Mouse (Mus musculus) hindbrain, embryonic 16.5 days (tissue): ENCODE data around the gene Cidec. TPM values are rescaled to one million over a fixed set of nuclear protein-coding genes. Genes with fewer than 3 reads are reported as not detected.

Source experiments
- ATAC-seq: fragments of 200-750 bp; cut with Nextera tagmentation; 2 replicates; pipeline ENCODE4 v1.8.0; 2017; ENCODE audit warnings: moderate TSS enrichment, moderate library complexity
- H3K27ac ChIP-seq: fragments of 300-500 bp; sonication (generic); 2 replicates; pipeline ENCODE4 v1.5.1; 2014; ENCODE audit warnings: low read depth, mild to moderate bottlenecking, control low read depth, low read length, moderate library complexity
- H3K27me3 ChIP-seq: fragments of 300-500 bp; sonication (generic); replicated peaks from 2 replicates; pipeline ENCODE4 v1.6.1; 2014; ENCODE audit warnings: low read length; ENCODE audit not compliant: control insufficient read depth, insufficient read depth
- H3K36me3 ChIP-seq: fragments of 300-500 bp; sonication (generic); 2 replicates; pipeline ENCODE4 v1.6.1; 2014; ENCODE audit warnings: mild to moderate bottlenecking, low read length, moderate library complexity, mixed read lengths; ENCODE audit not compliant: control insufficient read depth, insufficient read depth
- H3K4me1 ChIP-seq: fragments of 300-500 bp; sonication (generic); 2 replicates; pipeline ENCODE4 v1.6.1; 2014; ENCODE audit warnings: low read depth, low read length; ENCODE audit not compliant: control insufficient read depth, insufficient read depth
- H3K4me2 ChIP-seq: fragments of 300-500 bp; sonication (generic); 2 replicates; pipeline ENCODE4 v1.6.1; 2014; ENCODE audit warnings: mild to moderate bottlenecking, low read length, control low read depth, moderate library complexity
- H3K4me3 ChIP-seq: fragments of 300-500 bp; sonication (generic); 2 replicates; pipeline ENCODE4 v1.5.1; 2014; ENCODE audit warnings: mild to moderate bottlenecking, low read length, control low read depth, moderate library complexity
- H3K9ac ChIP-seq: fragments of 300-500 bp; sonication (generic); 2 replicates; pipeline ENCODE4 v1.6.1; 2014; ENCODE audit warnings: low read depth, mild to moderate bottlenecking, control low read depth, low read length, moderate library complexity
- H3K9me3 ChIP-seq: fragments of 300-500 bp; sonication (generic); 2 replicates; pipeline ENCODE4 v1.6.1; 2014; ENCODE audit warnings: mild to moderate bottlenecking, low read length, moderate library complexity; ENCODE audit not compliant: control insufficient read depth
- WGBS: fragments of 180-500 bp; shearing (Covaris S2); extraction: QIAGEN DNeasy Blood & Tissue Kit; methylation state at CpG from one replicate; pipeline ENCODE4 v1.1.7; 2014; 5-methylcytosine and 5-hydroxymethylcytosine counted together
- polyA plus RNA-seq: library from polyadenylated mRNA; unstranded; fragments of >200 nt; fragmentation: Nextera tagmentation; extraction: Ambion mirVana; gene quantifications from 2 replicates; pipeline ENCODE4 v1.2.1, GENCODE M21; 2015

Cidec gene
- polyA plus RNA-seq, 1 experiment from 2014 or later: not detected

DNA sequence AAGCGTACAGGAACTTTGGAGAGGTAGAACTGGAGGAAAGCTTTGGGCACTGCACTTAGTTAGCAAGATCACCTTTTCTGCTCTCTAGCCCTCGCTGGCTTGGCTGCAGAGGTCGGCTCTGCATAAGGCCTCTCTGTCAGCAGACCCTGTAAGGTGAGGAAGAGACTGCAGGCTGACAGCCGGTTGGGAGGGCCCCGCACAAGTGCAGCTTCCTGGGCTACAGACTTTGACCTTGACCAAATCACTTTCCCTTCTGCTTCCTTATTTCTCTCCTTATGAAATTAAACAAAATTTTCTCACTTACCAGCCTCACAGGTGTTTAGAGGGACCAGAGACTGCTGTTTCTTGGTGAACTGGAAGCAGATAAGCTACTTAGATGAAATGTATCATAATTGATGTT, 19.4 kb upstream of the Cidec start:
- H3K4me3 ChIP-seq: no peak overlapping the region
- ATAC-seq: no peak
- no peak overlapping the region for H3K27ac ChIP-seq
- WGBS: 78% methylated on average over 5 of the region's 5 CpGs
- no peaks in the 10 kb centered on the region for H3K4me1 ChIP-seq
- H3K36me3 ChIP-seq: no peaks in the 10 kb centered on the region
- no peaks in the 10 kb centered on the region for H3K9me3 ChIP-seq
- no peak overlapping the region for H3K4me2 ChIP-seq
- H3K9ac ChIP-seq: no peak overlapping the region
- no peaks in the 10 kb centered on the region for H3K27me3 ChIP-seq

DNA sequence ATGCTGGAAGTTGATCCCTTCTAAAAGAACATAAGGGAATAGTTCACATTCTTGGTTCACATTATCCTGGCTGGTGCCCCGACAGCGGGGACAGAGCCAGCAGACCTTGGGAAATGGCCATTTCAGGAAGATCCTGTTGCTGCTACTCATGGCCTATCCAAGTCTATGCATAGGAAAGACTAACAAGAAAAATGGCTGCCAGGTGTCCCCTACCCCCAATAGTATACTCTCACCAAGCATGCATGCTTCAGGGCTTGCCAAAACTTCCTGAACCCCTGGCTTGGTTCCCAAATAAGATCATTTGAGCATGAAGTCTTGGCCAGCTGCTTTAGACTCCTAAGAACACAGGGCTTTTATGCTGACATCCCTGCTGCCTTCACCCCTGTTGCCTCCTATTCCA, 16.3 kb upstream of the Cidec start:
- Histone ChIP-seq H3K4me2 (no peak overlapping the region), H3K27ac (no peak overlapping the region; the same call in 1 of the 2 replicates), H3K36me3 (peaks cover 17% of the 10 kb centered on the region), H3K9ac (no peak overlapping the region), H3K27me3 (no peaks in the 10 kb centered on the region), H3K4me1 (no peaks in the 10 kb centered on the region), H3K4me3 (no peak overlapping the region), H3K9me3 (no peaks in the 10 kb centered on the region)
- ATAC-seq: peak; percentile 74
- WGBS: 74% methylated on average over 2 of the region's 2 CpGs

DNA sequence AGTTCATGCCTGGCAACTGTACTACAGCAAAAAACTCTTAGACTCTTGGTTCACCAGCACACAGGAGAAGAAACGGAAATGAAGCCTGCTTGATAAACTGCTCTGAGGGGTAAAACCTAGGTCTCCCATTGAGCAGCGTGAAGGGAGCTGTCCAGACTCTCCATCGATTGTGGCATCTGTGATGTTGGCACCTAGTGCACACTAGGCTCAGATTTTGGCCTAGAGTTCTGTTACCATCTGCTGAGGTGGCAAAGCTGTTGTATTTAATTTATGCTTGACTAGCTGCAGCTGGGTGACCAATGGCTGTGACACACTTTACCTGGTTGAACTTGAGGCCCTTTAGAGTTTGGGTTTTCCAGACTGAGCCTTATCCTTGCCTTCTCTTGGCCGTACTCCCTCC, 12.1 kb upstream of the Cidec start:
- peak; percentile 37; the same call in 1 of the 2 replicates for ATAC-seq
- Histone ChIP-seq H3K4me3 (no peak overlapping the region), H3K27ac (no peak overlapping the region), H3K4me1 (peaks cover 7% of the 10 kb centered on the region), H3K36me3 (peaks cover 19% of the 10 kb centered on the region), H3K4me2 (no peak overlapping the region), H3K9ac (no peak overlapping the region), H3K9me3 (no peaks in the 10 kb centered on the region), H3K27me3 (no peaks in the 10 kb centered on the region)
- 88% methylated on average over 4 of the region's 4 CpGs for WGBS

DNA sequence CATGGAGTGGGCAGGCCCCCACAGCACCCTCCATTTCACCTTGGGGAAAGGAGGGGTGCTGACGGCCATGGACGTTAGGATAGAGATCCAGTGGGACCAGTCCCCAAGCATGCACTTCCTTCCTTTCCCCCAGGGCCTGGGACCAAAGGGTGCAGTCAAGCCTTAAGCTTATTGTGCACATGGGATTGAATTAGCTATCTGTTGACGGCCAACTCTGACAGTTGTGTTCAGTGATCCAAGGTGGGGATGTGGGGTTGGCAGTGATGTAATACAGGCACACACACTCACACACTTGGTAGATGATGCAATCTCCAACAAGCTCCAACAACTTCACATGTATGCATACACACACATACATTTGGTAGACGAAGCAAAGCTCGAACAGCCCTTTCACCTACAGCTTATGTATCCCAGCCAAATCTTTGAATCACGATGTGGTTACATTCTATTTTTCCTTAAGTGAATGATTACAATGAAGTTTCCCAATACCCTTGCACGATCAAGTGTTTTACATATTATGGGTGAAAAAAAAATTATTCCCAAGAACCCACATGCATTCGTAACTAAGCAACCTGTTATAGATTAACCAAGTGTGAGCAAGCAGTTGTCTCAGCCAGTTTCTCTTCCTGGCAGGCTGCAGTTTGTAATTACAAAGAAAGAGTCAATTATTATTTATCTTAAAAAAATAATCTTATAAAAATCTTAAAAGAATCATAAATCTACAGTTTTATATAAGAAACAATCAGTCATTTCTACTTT, 8.8 kb upstream of the Cidec start:
- peaks cover 7% of the 10 kb centered on the region for H3K4me1 ChIP-seq
- H3K36me3 ChIP-seq: peaks cover 19% of the 10 kb centered on the region
- no peak overlapping the region for H3K4me2 ChIP-seq
- 79% methylated on average over 7 of the region's 8 CpGs for WGBS
- no peak overlapping the region for H3K4me3 ChIP-seq
- no peaks in the 10 kb centered on the region for H3K27me3 ChIP-seq
- no peak for ATAC-seq
- no peaks in the 10 kb centered on the region for H3K9me3 ChIP-seq
- H3K9ac ChIP-seq: no peak overlapping the region
- H3K27ac ChIP-seq: no peak overlapping the region

DNA sequence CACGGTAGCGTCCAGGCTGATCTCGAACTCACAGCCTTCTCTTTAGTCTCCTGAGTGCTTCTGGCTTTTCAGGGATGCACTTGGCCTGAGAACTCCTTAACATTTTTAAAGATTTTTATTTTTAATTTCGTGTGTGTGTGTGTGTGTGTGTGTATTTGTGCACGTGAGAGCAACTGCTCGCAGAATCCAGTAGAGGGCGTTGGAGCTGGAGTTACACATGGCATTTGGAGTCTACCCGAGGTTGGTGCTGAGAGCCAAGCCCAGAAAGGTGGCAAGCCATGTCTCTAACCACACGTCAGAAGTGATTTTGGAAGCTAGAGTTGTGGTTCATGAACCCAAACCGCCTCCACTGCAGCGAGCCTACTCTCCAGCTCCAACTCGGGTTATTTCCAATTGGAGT, 7.5 kb upstream of the Cidec start:
- ATAC-seq: no peak
- Histone ChIP-seq H3K27me3 (no peaks in the 10 kb centered on the region), H3K9ac (peak overlapping the region; percentile 98), H3K4me2 (peak overlapping the region; percentile 87), H3K4me3 (peak overlapping the region; percentile 95), H3K27ac (no peak overlapping the region), H3K4me1 (peaks cover 7% of the 10 kb centered on the region), H3K9me3 (no peaks in the 10 kb centered on the region), H3K36me3 (peaks cover 14% of the 10 kb centered on the region)
- 50% methylated on average over 12 of the region's 12 CpGs for WGBS

DNA sequence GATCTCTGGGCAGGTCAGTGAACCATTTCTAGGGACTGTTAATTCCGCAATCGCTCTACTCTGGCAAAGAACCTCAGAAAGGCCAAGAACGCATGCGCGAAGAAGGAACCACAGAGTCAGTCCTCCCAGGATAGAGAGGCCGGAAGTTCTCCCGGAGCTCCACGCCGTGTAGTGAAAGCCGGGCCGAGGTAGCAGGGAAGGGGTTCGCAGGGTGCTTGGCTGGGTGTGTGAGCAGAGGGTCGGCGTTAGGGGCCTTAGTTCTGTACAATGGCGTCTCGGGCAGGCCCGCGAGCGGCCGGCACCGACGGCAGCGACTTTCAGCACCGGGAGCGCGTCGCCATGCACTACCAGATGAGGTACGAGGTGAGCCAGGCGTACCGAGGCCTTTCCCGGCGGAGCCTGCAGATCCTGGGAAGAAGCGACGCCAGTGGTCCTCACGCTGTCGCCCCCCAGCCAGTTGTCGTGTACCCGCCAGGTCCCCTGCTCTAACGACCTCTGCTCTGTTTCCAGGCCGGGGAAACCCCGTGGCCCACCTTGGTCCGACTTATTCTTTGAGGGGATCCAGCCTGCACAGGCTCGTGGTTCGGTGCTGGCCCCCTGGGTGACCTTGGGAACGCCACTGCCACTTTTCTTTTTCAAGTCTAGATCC, 7.0 kb upstream of the Cidec start, which contains the start of gene Jagn1:
Jagn1 (plus strand) TSS at position 128 of the 649 bp plus-strand sequence.
- under 1% methylated on average over 44 of the region's 45 CpGs for WGBS
- H3K27me3 ChIP-seq: no peaks in the 10 kb centered on the region
- H3K9me3 ChIP-seq: no peaks in the 10 kb centered on the region
- ATAC-seq: peak; percentile 96
- peaks cover 7% of the 10 kb centered on the region for H3K4me1 ChIP-seq
- H3K4me3 ChIP-seq: peak within 1 kb of the TSS; percentile 95
- peak within 1 kb of the TSS; percentile 98 for H3K9ac ChIP-seq
- H3K36me3 ChIP-seq: peaks cover 9% of the 10 kb centered on the region
- peak within 1 kb of the TSS; percentile 87 for H3K4me2 ChIP-seq
- H3K27ac ChIP-seq: peak within 1 kb of the TSS; percentile 84

DNA sequence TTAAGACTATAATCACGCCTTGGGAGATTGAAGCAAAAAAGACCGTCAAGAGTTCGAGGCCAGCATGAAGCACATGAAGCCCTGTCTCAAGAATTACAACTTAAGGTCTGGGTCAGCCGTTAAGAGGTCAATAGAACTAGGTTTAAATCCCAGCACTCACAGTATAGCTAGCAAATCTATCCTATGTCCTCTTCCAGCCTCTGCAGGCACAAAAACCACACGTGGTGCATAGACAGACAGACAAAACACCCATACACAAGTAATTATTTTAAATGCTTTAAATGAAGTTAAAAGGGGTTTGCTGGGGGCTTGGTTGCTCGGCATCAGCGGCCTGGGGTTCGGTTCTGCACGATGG, 6.5 kb upstream of the Cidec start:
- peak overlapping the region; percentile 87 for H3K4me2 ChIP-seq
- H3K9ac ChIP-seq: peak overlapping the region; percentile 98
- no peaks in the 10 kb centered on the region for H3K27me3 ChIP-seq
- H3K9me3 ChIP-seq: no peaks in the 10 kb centered on the region
- H3K27ac ChIP-seq: peak overlapping the region; percentile 79
- peak overlapping the region; percentile 95 for H3K4me3 ChIP-seq
- H3K36me3 ChIP-seq: peaks cover 4% of the 10 kb centered on the region
- peak; percentile 53 for ATAC-seq
- peaks cover 7% of the 10 kb centered on the region for H3K4me1 ChIP-seq
- 41% methylated on average over 9 of the region's 9 CpGs for WGBS

DNA sequence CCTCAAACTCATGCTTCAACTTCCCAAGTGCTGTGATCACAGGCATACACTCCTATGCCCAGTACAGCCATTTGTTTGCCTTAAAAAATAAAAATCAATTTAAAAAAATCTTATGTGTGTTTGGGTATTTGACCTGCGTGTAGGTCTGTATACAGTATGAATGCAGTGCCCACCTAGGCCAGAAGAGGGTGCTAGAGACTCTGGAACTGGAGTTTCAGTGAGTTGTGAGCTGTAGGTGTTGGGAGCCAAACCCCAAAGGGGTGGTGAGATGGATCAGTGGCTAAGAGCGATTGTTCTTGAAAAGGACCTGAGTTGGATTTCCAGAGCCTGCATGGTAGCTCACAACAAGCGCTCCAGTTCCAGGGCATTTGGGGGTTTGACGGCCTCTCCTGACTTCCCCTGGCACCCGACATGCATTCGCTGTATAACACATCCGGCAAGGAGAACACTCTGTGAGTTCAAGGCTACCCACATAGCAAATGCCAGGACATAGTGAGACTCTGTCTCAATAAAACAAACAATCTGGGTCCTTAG, 5.7 kb upstream of the Cidec start:
- 0 out of 2 replicates have a peak, but pooled peaks have one; percentile 24 for ATAC-seq
- H3K36me3 ChIP-seq: no peaks in the 10 kb centered on the region
- no peak overlapping the region for H3K9ac ChIP-seq
- H3K4me2 ChIP-seq: no peak overlapping the region
- H3K9me3 ChIP-seq: no peaks in the 10 kb centered on the region
- H3K27me3 ChIP-seq: no peaks in the 10 kb centered on the region
- 53% methylated on average over 7 of the region's 7 CpGs for WGBS
- no peak overlapping the region for H3K27ac ChIP-seq
- no peak overlapping the region for H3K4me3 ChIP-seq
- H3K4me1 ChIP-seq: peaks cover 7% of the 10 kb centered on the region

DNA sequence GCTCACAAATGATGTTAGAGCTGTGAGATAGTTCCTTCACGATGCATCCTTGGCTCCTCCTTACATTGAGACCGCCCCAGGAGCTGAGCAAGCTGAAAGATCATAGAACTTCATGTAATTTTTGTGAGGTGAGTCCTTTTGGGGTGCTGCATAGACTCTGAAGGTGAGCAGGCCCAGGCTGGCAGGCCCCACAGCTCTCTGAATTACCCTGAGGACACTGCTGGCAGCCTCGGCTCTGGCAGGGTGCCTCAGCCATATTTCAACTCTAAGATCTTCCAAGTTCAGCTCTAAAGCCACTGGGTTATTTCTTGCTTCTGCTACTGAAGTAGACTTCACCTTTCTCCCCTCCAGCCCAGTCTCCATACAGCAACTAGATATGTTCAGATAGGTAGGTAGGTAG, 5.1 kb upstream of the Cidec start:
- WGBS: 91% methylated on average over 3 of the region's 3 CpGs
- H3K4me2 ChIP-seq: no peak overlapping the region
- no peak for ATAC-seq

More for the DNA sequence above, 5.1 kb upstream of the Cidec start:
- Histone ChIP-seq H3K4me3 (no peak overlapping the region), H3K9me3 (no peaks in the 10 kb centered on the region), H3K36me3 (no peaks in the 10 kb centered on the region), H3K4me1 (peaks cover 7% of the 10 kb centered on the region), H3K27me3 (no peaks in the 10 kb centered on the region), H3K27ac (no peak overlapping the region), H3K9ac (no peak overlapping the region)
